Mouse (Mus musculus) midbrain, embryonic 11.5 days (tissue): Measurements from ENCODE around the gene Cnnm2. TPM values are rescaled to one million over a fixed set of nuclear protein-coding genes. Genes with fewer than 3 reads are reported as not detected.
A peak's percentile ranks its signal among the peaks of the same experiment; 100 is the strongest.

ENCODE experiments used
- ATAC-seq: fragments of 200-750 bp; cut with Nextera tagmentation; 2 replicates; pipeline ENCODE4 v1.8.0; 2017; ENCODE audit warnings: moderate TSS enrichment, moderate library complexity; ENCODE audit not compliant: low FRiP score
- DNase-seq: peaks from one replicate; pipeline ENCODE4 v3.0.0; 2015; ENCODE audit warnings: low spot score; ENCODE audit errors: missing footprints
- H3K27ac ChIP-seq: fragments of 300-500 bp; sonication (generic); 2 replicates; pipeline ENCODE4 v1.5.1; 2014; ENCODE audit warnings: low read depth, low read length
- H3K27me3 ChIP-seq: fragments of 300-500 bp; sonication (generic); 2 replicates; pipeline ENCODE4 v1.6.1; 2014; ENCODE audit warnings: mild to moderate bottlenecking, low read length, moderate library complexity, mixed read lengths; ENCODE audit not compliant: control insufficient read depth, insufficient read depth
- H3K36me3 ChIP-seq: fragments of 300-500 bp; sonication (generic); 2 replicates; pipeline ENCODE4 v1.6.1; 2014; ENCODE audit warnings: mild to moderate bottlenecking, low read length, moderate library complexity, mixed read lengths; ENCODE audit not compliant: control insufficient read depth, insufficient read depth
- H3K4me1 ChIP-seq: fragments of 300-500 bp; sonication (generic); 2 replicates; pipeline ENCODE4 v1.6.1; 2014; ENCODE audit warnings: low read length; ENCODE audit not compliant: control insufficient read depth, insufficient read depth
- H3K4me2 ChIP-seq: fragments of 300-500 bp; sonication (generic); 2 replicates; pipeline ENCODE4 v1.6.1; 2014; ENCODE audit warnings: mild to moderate bottlenecking, moderate library complexity
- H3K4me3 ChIP-seq: fragments of 300-500 bp; sonication (generic); 2 replicates; pipeline ENCODE4 v1.5.1; 2014; ENCODE audit warnings: low read depth, low read length
- H3K9ac ChIP-seq: fragments of 300-500 bp; sonication (generic); 2 replicates; pipeline ENCODE4 v1.6.1; 2014; ENCODE audit warnings: low read length
- H3K9me3 ChIP-seq: fragments of 300-500 bp; sonication (generic); 2 replicates; pipeline ENCODE4 v1.6.1; 2016; ENCODE audit warnings: low read length; ENCODE audit not compliant: control insufficient read depth
- WGBS: fragments of 180-500 bp; shearing (Covaris S2); extraction: QIAGEN DNeasy Blood & Tissue Kit; methylation state at CpG from one replicate; pipeline ENCODE4 v1.1.7; 2014; 5-methylcytosine and 5-hydroxymethylcytosine counted together
- polyA plus RNA-seq: library from polyadenylated mRNA; unstranded; fragments of >200 nt; fragmentation: Nextera tagmentation; extraction: Ambion mirVana; gene quantifications from 2 replicates; pipeline ENCODE4 v1.2.1, GENCODE M21; 2014

The Cnnm2 gene
- polyA plus RNA-seq, 1 experiment from 2014 or later, result 4.5 TPM

DNA sequence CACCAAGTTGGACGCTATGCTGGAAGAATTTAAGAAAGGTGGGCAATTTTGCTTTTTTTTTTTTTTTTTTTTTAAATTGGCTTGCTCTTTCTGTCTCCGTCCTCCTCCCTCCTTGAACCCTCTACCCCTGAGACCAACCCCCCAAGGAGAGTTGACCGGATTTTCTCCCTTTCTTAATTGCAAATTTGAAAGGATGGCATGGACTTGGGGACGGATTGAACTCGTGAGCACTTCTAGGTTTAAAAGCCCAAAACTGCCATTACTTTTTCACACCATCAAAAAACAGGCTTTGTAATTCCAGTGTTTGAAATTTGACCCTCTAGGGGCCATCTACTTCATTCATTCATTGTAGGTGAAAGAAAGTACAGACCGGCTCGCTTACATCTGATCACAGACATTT lies 2.0 kb downstream of the Cnnm2 start:
- H3K9me3 ChIP-seq, result no peaks in the 10 kb centered on the region
- 8% methylated on average over 7 of the region's 7 CpGs for WGBS
- DNase-seq (peak; percentile 88), ATAC-seq (no peak)
- peak overlapping the region; percentile 70 for H3K4me2 ChIP-seq
- no peak overlapping the region for H3K27ac ChIP-seq
- peaks cover 20% of the 10 kb centered on the region for H3K4me1 ChIP-seq
- no peak overlapping the region for H3K9ac ChIP-seq
- no peaks in the 10 kb centered on the region for H3K36me3 ChIP-seq
- H3K27me3 ChIP-seq, result peaks cover 6% of the 10 kb centered on the region
- peak overlapping the region; percentile 77 for H3K4me3 ChIP-seq

DNA sequence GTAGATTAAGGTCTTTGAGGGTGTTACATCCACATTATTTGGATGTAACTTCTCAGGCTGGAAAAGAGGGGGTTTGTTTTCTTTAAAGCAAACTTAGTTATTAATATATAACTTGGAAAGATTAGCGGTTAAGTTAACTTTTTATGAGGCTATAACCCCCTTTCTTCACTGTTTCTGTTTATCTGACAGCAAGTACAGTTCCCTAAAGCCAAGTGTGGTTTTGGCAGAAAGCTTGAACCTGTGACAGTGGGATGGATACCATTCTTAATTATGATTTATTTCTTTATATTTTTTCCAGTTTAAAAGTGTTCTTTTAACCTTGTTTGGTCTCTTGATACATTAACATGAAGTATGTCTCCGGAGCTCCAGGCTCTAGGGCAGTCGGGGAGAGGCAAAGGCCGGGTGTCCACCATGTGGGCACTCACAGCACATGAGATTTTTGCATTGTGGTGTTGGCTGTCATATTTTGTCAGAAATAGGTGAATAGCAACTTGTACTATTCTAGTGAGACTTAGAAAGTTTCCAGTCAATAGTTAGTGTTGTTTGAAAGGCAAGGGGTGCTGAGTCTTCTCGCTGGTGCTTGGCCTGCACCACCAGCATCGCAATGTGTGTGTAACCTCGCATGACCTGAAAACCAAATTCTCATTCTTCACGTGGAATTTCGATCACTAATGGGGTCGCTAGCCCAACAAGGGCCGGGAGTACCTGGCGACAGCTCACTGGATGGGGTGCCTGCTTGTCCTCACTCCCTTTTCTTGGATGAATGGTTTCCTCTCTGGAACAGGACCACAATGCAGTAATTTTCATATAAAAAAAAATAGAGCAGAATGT lies 2.8 kb downstream of the Cnnm2 start:
- DNase-seq, result peak; percentile 85
- H3K9me3 ChIP-seq, result no peaks in the 10 kb centered on the region
- WGBS, result 63% methylated on average over 12 of the region's 12 CpGs
- no peak for ATAC-seq
- H3K4me2 ChIP-seq, result peak overlapping the region; percentile 70
- peaks cover 20% of the 10 kb centered on the region for H3K4me1 ChIP-seq
- no peaks in the 10 kb centered on the region for H3K36me3 ChIP-seq
- peaks cover 6% of the 10 kb centered on the region for H3K27me3 ChIP-seq
- no peak overlapping the region for H3K27ac ChIP-seq
- 0 out of 2 replicates have a peak overlapping the region, but pooled peaks have one; percentile 0 for H3K4me3 ChIP-seq
- H3K9ac ChIP-seq, result no peak overlapping the region

DNA sequence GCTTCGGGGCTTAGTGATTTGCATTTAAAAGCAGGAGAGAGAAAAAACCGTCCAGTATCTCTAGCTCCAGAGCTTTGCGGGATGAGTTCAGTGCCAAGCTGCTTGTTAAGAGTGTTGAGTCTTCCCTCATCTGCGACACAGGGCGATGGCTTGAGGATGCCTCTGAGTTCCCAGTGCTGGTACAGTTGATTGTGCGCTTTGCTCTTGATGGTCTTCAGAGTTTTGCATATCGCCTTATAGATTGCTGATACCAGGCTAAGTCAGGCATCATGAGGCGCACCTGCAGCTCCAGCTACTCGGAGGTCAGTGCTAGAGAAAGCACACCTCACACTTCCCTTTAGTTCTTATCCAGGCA lies 3.3 kb downstream of the Cnnm2 start:
- Histone ChIP-seq H3K27me3 (peaks cover 6% of the 10 kb centered on the region), H3K9me3 (no peaks in the 10 kb centered on the region), H3K27ac (no peak overlapping the region), H3K4me2 (peak overlapping the region; percentile 34), H3K36me3 (no peaks in the 10 kb centered on the region), H3K4me1 (peaks cover 20% of the 10 kb centered on the region), H3K4me3 (0 out of 2 replicates have a peak overlapping the region, but pooled peaks have one; percentile 0), H3K9ac (no peak overlapping the region)
- 62% methylated on average over 9 of the region's 9 CpGs for WGBS
- DNase-seq, result peak; percentile 86
- no peak for ATAC-seq

DNA sequence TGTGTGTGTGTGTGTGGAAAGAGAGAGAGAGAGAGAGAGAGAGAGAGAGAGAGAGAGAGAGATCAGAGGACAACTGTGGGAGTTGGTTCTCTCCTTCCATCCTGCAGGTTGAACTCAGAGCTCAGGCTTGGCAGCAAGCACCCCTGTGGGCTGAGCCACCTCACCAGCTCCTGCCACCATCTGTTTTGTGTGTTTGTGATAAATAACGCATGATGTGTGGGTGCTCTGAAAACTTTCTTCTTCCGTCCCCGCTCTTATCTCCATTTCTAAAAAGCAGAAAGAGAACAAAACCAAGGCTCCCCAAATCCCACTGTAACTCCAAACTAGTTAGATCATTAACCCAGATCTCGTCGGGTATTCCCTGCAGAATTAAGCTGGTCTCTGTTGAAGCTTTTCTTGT lies 4.7 kb downstream of the Cnnm2 start:
- H3K9ac ChIP-seq, result no peak overlapping the region
- DNase-seq (no peak), ATAC-seq (no peak)
- no peaks in the 10 kb centered on the region for H3K9me3 ChIP-seq
- 71% methylated on average over 5 of the region's 5 CpGs for WGBS
- H3K27me3 ChIP-seq, result peaks cover 6% of the 10 kb centered on the region
- peaks cover 23% of the 10 kb centered on the region for H3K4me1 ChIP-seq
- no peaks in the 10 kb centered on the region for H3K36me3 ChIP-seq
- H3K4me3 ChIP-seq, result no peak overlapping the region
- no peak overlapping the region for H3K27ac ChIP-seq
- H3K4me2 ChIP-seq, result no peak overlapping the region

DNA sequence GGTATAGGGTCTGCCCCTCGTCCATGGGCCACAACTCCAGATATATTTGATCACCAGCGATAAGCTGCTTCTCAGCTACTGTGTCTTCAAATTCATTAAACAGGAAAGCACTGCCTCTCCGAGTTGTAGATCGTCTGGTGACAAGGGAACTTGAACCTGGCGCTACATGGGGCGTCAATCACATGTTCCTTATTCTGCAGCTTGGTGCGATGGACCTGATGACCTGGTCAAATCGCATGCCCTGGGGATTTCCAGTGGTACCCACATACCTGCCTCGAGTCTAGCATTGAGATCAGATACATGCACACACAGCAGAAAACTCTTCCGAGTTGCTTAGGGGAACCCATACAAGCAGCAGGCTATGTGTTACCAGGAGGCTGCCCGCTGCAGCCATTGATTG lies 8.4 kb downstream of the Cnnm2 start:
- no peak for ATAC-seq
- no peaks in the 10 kb centered on the region for H3K36me3 ChIP-seq
- H3K9me3 ChIP-seq, result no peaks in the 10 kb centered on the region
- H3K4me1 ChIP-seq, result peaks cover 4% of the 10 kb centered on the region
- H3K9ac ChIP-seq, result no peak overlapping the region
- H3K4me3 ChIP-seq, result no peak overlapping the region
- H3K27ac ChIP-seq, result no peak overlapping the region
- no peaks in the 10 kb centered on the region; the same call in 1 of the 2 replicates for H3K27me3 ChIP-seq
- no peak overlapping the region for H3K4me2 ChIP-seq
- 88% methylated on average over 11 of the region's 11 CpGs for WGBS
- DNase-seq, result no peak

DNA sequence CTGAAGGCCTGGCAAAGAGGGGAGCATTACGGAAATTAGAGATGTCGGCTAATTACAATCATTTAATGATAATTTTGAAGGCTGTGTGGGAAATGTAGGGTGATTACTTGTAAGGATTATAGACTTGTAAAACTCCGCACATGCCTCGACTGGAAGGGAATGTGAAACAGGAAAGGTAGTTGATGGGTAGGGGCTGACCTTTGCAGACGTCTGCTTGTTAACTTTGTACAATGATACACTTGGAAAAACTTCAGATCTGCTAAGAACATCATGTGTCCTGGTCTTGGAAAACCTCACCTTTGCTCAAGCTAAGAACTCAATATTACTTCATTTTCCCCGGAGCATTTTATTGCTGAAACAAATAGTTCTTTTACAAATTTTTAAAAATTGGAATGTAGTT lies 10.4 kb downstream of the Cnnm2 start:
- WGBS, result 88% methylated on average over 6 of the region's 6 CpGs
- Histone ChIP-seq H3K4me1 (peaks cover 2% of the 10 kb centered on the region; the same call in 1 of the 2 replicates), H3K9ac (no peak overlapping the region), H3K4me3 (no peak overlapping the region), H3K9me3 (no peaks in the 10 kb centered on the region), H3K27me3 (no peaks in the 10 kb centered on the region), H3K27ac (no peak overlapping the region), H3K4me2 (no peak overlapping the region), H3K36me3 (no peaks in the 10 kb centered on the region)
- no peak for ATAC-seq
- DNase-seq, result no peak

DNA sequence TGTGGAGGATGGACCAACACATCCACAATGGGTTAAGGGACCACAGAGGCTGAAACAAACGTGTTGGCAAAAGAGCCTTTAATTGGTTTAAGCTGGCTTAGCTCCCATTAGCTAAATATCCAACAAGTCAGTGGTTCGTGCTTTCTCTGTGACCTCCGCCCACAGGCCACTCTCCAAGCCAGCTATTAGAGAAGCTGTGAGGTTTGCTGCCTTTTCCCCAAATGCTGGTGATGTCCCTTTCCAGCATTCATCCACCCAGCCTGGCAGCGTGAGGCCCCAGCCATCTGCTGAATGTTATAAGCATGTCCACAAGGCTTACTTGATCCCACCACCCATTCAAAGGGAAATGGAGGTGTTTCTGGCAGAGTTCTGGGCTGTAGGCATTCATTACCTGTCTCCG lies 15.0 kb downstream of the Cnnm2 start:
- ATAC-seq (no peak), DNase-seq (no peak)
- no peak overlapping the region for H3K9ac ChIP-seq
- H3K9me3 ChIP-seq, result no peaks in the 10 kb centered on the region
- no peaks in the 10 kb centered on the region for H3K36me3 ChIP-seq
- no peaks in the 10 kb centered on the region for H3K4me1 ChIP-seq
- H3K4me3 ChIP-seq, result no peak overlapping the region
- H3K27ac ChIP-seq, result no peak overlapping the region
- no peak overlapping the region for H3K4me2 ChIP-seq
- no peaks in the 10 kb centered on the region for H3K27me3 ChIP-seq
- 63% methylated on average over 5 of the region's 5 CpGs for WGBS

DNA sequence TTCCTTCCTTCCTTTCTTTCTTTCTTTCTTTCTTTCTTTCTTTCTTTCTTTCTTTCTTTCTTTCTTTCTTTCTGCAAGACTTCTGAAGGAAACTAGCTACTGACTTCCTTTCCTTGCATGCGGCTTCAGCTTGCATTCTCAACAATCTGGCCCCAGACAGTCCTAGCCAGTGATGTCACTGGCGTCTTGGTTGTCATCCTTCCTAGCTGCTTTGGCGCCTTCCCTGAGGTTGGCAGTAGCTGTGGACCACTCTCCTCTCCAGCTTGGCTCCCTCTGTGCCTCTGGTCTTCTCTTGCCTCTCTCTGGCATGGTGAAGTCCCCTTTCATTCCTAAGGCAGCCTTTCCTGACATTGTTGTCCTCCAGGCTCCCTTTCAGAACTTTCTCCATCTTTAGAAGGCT lies 15.5 kb downstream of the Cnnm2 start:
- DNase-seq (no peak), ATAC-seq (no peak)
- Histone ChIP-seq H3K4me1 (no peaks in the 10 kb centered on the region), H3K4me3 (no peak overlapping the region), H3K27me3 (no peaks in the 10 kb centered on the region), H3K9me3 (no peaks in the 10 kb centered on the region), H3K36me3 (no peaks in the 10 kb centered on the region), H3K27ac (no peak overlapping the region), H3K4me2 (no peak overlapping the region), H3K9ac (no peak overlapping the region)
- WGBS, result 81% methylated on average over 3 of the region's 3 CpGs

DNA sequence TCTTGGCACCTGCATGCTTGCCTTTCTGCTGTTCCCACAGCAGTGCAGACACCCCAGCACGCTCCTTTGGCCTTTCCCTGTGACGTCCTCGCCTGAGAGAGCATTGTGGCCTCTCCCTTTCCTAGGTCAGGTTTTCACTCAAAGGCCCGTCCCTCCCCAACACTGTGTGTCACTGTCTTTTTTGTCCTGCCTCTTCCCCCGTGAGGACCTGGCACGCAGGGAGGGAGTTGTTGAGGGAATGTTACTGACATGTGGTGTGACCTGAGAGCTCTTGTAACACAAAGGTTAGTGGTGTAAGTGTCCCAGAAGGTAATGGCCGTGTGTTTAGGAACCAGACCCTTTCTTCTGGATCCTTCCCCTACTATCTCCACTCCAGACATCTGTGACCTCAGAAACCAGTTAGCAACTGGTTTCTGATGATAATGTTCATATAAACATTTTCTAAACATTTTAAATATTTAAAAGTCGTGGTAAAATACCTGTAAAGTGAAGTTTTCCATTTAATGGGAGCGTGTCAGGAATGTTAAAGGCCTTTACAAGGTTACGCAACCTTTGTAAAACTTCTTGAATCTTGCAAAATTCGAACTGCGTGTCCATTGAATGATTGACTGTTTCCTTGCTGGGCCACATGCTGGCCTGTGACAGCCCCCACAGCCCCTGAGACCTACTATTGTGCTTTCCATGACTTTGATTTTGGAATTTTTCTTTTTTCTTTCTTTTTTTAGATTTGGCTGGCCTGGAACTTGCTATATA lies 16.7 kb downstream of the Cnnm2 start:
- DNase-seq (no peak), ATAC-seq (no peak)
- 78% methylated on average over 12 of the region's 12 CpGs for WGBS
- Histone ChIP-seq H3K4me2 (no peak overlapping the region), H3K27ac (no peak overlapping the region), H3K36me3 (no peaks in the 10 kb centered on the region), H3K4me1 (no peaks in the 10 kb centered on the region), H3K4me3 (no peak overlapping the region), H3K27me3 (no peaks in the 10 kb centered on the region), H3K9me3 (no peaks in the 10 kb centered on the region), H3K9ac (no peak overlapping the region)
